Mouse (Mus musculus) limb, embryonic 15.5 days (tissue): ENCODE data around the gene Gm13871. TPM values are rescaled to one million over a fixed set of nuclear protein-coding genes. Genes with fewer than 3 reads are reported as not detected.
"Not testable (repeated sequence)": the region's sequence is repeated elsewhere in the genome, so short reads cannot be mapped to it uniquely, and the experiment has no call there.

Experiments used
- ATAC-seq: fragments of 200-750 bp; cut with Nextera tagmentation; 2 replicates; pipeline ENCODE4 v1.8.0; 2017; ENCODE audit warnings: low read depth, moderate TSS enrichment; ENCODE audit not compliant: insufficient number of reproducible peaks, low FRiP score, low TSS enrichment
- H3K27ac ChIP-seq: fragments of 300-500 bp; sonication (generic); 2 replicates; pipeline ENCODE4 v1.5.1; 2015; ENCODE audit warnings: moderate library complexity, mild to moderate bottlenecking, inconsistent platforms
- H3K27me3 ChIP-seq: fragments of 300-500 bp; sonication (generic); 2 replicates; pipeline ENCODE4 v1.6.1; 2015; ENCODE audit warnings: inconsistent platforms
- H3K36me3 ChIP-seq: fragments of 300-500 bp; sonication (generic); 2 replicates; pipeline ENCODE4 v1.6.1; 2015; ENCODE audit warnings: inconsistent platforms
- H3K4me1 ChIP-seq: fragments of 300-500 bp; sonication (generic); 2 replicates; pipeline ENCODE4 v1.6.1; 2015; ENCODE audit warnings: inconsistent platforms
- H3K4me2 ChIP-seq: fragments of 300-500 bp; sonication (generic); 2 replicates; pipeline ENCODE4 v1.6.1; 2015; ENCODE audit warnings: mild to moderate bottlenecking, inconsistent platforms
- H3K4me3 ChIP-seq: fragments of 300-500 bp; sonication (generic); 2 replicates; pipeline ENCODE4 v1.5.1; 2015; ENCODE audit warnings: mild to moderate bottlenecking, inconsistent platforms
- H3K9ac ChIP-seq: fragments of 300-500 bp; sonication (generic); 2 replicates; pipeline ENCODE4 v1.6.1; 2015; ENCODE audit warnings: inconsistent platforms
- H3K9me3 ChIP-seq: fragments of 300-500 bp; sonication (generic); 2 replicates; pipeline ENCODE4 v1.6.1; 2016; ENCODE audit warnings: inconsistent platforms
- WGBS: fragments of 180-500 bp; shearing (Covaris S2); methylation state at CpG from one replicate; pipeline ENCODE4 v1.1.7; 2015; 5-methylcytosine and 5-hydroxymethylcytosine counted together
- polyA plus RNA-seq: library from polyadenylated mRNA; unstranded; fragments of >200 nt; fragmentation: Nextera tagmentation; extraction: Ambion mirVana; gene quantifications from 2 replicates; pipeline ENCODE4 v1.2.1, GENCODE M21; 2015

Gene Gm13871
- not detected in 2 replicates for polyA plus RNA-seq

DNA sequence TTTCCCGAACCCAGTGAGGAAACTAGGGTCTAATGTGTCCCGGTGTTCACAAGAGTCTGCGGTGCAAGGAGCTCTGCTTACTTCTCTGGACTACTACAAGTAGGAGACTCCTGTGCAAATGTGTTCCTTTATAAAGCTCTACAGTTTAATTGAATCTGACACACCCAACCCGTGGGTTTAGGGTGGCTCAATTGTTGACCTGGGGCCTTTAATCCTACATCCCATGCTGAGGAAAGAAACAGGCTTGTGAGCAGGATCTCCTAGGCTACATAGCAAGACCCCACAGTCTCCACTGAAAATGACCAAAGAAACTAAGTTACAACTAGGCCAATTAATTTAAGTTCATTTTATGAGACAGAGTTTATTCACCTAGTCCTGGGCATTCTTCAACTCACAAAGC, at the start of gene Gm13871:
Gm13871 (minus strand) TSS at position 101 of the 400 bp plus-strand sequence.
- not testable (repeated sequence) for H3K9me3 ChIP-seq, ATAC-seq

DNA sequence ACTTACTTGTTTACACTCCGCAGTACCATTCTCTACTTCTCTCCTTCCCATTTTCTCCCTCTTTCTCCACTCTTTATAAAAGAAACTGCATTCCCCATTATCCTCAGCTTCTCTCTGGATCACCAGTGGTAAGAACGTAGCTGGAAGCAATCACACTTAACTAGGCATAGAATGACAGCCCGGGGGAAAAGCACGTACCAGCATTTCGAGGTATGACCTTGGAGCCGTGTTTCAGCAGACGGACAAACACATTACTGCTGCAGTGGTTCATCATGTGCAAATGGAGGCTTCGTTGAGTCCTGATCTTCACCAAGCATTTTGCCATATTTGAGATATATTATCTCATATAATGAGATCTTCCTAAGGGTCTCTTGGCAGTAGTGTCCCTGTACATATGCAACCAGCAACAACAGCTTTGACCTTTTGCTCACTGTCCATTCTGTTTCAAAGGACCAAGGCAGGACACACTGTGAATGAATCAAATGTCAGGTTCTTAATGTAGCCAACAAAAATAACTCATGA, 44.7 kb upstream of the Gm13871 start, which contains the start of gene 2310002L09Rik:
2310002L09Rik (minus strand) TSS at position 472 of the 522 bp plus-strand sequence.
- WGBS: 68% methylated on average over 8 of the region's 8 CpGs
- Histone ChIP-seq H3K4me2 (no peak within 1 kb of the TSS), H3K27ac (no peak within 1 kb of the TSS), H3K27me3 (no peaks in the 10 kb centered on the region), H3K9ac (no peak within 1 kb of the TSS), H3K36me3 (no peaks in the 10 kb centered on the region), H3K9me3 (no peaks in the 10 kb centered on the region), H3K4me3 (no peak within 1 kb of the TSS), H3K4me1 (no peaks in the 10 kb centered on the region)
- no peak for ATAC-seq

More for the DNA sequence above, at the start of gene Gm13871:
- not testable (repeated sequence) for H3K27ac ChIP-seq, H3K27me3 ChIP-seq, H3K4me3 ChIP-seq, H3K36me3 ChIP-seq, H3K4me1 ChIP-seq, H3K9ac ChIP-seq, H3K4me2 ChIP-seq
- no CpG with 5 or more reads among the region's 4 CpGs for WGBS

DNA sequence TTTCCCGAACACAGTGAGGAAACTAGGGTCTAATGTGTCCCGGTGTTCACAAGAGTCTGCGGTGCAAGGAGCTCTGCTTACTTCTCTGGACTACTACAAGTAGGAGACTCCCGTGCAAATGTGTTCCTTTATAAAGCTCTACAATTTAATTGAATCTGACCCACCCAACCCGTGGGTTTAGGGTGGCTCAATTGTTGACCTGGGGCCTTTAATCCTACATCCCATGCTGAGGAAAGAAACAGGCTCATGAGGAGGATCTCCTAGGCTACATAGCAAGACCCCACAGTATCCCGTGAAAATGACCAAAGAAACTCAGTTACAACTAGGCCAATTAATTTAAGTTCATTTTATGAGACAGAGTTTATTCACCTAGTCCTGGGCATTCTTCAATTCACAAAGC, 14.9 kb upstream of the Gm13871 start, which contains the start of gene Gm11756:
Gm11756 (minus strand) TSS at position 101 of the 400 bp plus-strand sequence.
- H3K9ac ChIP-seq, H3K4me3 ChIP-seq, H3K36me3 ChIP-seq, H3K9me3 ChIP-seq, H3K27ac ChIP-seq, ATAC-seq, H3K4me2 ChIP-seq, H3K4me1 ChIP-seq, H3K27me3 ChIP-seq: not testable (repeated sequence)
- 82% methylated on average over 6 of the region's 6 CpGs for WGBS

DNA sequence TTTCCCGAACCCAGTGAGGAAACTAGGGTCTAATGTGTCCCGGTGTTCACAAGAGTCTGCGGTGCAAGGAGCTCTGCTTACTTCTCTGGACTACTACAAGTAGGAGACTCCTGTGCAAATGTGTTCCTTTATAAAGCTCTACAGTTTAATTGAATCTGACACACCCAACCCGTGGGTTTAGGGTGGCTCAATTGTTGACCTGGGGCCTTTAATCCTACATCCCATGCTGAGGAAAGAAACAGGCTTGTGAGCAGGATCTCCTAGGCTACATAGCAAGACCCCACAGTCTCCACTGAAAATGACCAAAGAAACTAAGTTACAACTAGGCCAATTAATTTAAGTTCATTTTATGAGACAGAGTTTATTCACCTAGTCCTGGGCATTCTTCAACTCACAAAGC, 14.7 kb downstream of the Gm13871 start, which contains the start of gene Gm11757:
Gm11757 (minus strand) TSS at position 101 of the 400 bp plus-strand sequence.
- ATAC-seq, H3K9ac ChIP-seq, H3K4me1 ChIP-seq, H3K27ac ChIP-seq, H3K4me2 ChIP-seq, H3K9me3 ChIP-seq, H3K27me3 ChIP-seq, H3K4me3 ChIP-seq, H3K36me3 ChIP-seq: not testable (repeated sequence)
- WGBS: no CpG with 5 or more reads among the region's 4 CpGs

DNA sequence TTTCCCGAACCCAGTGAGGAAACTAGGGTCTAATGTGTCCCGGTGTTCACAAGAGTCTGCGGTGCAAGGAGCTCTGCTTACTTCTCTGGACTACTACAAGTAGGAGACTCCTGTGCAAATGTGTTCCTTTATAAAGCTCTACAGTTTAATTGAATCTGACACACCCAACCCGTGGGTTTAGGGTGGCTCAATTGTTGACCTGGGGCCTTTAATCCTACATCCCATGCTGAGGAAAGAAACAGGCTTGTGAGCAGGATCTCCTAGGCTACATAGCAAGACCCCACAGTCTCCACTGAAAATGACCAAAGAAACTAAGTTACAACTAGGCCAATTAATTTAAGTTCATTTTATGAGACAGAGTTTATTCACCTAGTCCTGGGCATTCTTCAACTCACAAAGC, 29.6 kb downstream of the Gm13871 start, which contains the start of gene Gm11758:
Gm11758 (minus strand) TSS at position 101 of the 400 bp plus-strand sequence.
- H3K36me3 ChIP-seq, H3K27me3 ChIP-seq, ATAC-seq, H3K9ac ChIP-seq, H3K27ac ChIP-seq, H3K4me2 ChIP-seq, H3K4me1 ChIP-seq, H3K4me3 ChIP-seq, H3K9me3 ChIP-seq: not testable (repeated sequence)
- no CpG with 5 or more reads among the region's 4 CpGs for WGBS

Other genes with a start within 250 kb of the Gm13871 start
- gene Gm11239, start 237.6 kb downstream of the Gm13871 start, polyA plus RNA-seq: not detected in 2 replicates
- not detected in 2 replicates for gene Gm428, start 222.4 kb downstream of the Gm13871 start, polyA plus RNA-seq
- gene Rasef, start 115.0 kb downstream of the Gm13871 start, polyA plus RNA-seq: 0.43 and 0.55 TPM in 2 replicates
- gene Gm11758, start 29.7 kb downstream of the Gm13871 start, polyA plus RNA-seq: not detected in 2 replicates
- not detected in 2 replicates for gene Gm11757, start 14.8 kb downstream of the Gm13871 start, polyA plus RNA-seq
- not detected in 2 replicates for gene Gm11756, start 14.8 kb upstream of the Gm13871 start, polyA plus RNA-seq
- gene 2310002L09Rik, start 44.9 kb upstream of the Gm13871 start, polyA plus RNA-seq: 6.1 and 15.1 TPM in 2 replicates
- 2.2 and 3.4 TPM in 2 replicates for gene Frmd3, start 107.5 kb upstream of the Gm13871 start, polyA plus RNA-seq